Mouse (Mus musculus): ENCODE data around the gene Cytl1. TPM values are rescaled to one million over a fixed set of nuclear protein-coding genes. Genes with fewer than 3 reads are reported as not detected.

Cytl1 gene
- polyA plus RNA-seq, 1 experiment from 2014 or later, result 13.4 TPM

DNA sequence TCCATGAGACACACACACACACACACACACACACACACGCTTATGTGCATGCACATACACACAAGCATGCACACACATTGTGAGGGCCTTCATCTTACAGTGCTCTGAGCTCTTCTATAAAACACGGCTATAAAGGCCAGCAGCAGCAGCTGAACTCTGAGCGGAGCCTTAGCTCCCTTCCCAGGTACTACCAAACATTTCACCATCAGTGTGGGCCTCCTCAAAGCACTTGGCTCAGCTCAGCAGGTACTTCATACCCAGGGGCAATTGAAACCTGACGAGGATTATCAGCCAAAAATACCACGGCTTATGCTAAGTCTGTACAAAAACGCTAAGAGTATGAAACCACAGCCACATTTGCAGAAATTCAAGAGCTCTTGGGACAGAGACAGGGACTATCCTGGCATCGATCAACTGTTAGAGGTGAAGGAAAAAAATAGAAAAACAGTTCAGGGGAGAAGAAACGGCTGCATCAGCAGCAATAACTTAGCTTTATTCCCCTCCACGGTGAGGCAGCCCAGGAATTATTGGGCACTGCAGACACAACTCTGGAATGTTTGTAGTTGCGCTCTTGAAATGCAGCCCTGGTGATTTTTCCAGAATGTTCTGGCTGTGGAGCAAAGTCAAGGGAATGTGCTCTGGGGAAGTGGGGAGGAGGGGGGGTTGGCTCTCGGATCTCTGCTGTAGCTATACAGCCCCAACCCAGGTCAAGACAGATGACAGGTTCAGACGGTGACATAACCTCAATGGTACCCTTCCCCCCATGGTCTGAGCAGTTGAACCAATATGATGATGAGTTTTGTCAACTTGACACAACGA is 8.8 kb downstream of the Cytl1 start:
- no peak overlapping the region for H3K4me2 ChIP-seq (ENCODE audit: low read length)
- H3K9me3 ChIP-seq (ENCODE audit: control insufficient read depth, low read length), result peaks cover 6% of the 10 kb centered on the region; the same call in 1 of the 2 replicates
- H3K27me3 ChIP-seq (ENCODE audit: control insufficient read depth, insufficient read depth, low read length), result no peaks in the 10 kb centered on the region
- no peak overlapping the region for H3K9ac ChIP-seq (ENCODE audit: low read length)
- H3K4me1 ChIP-seq (ENCODE audit: control insufficient read depth in 2 of 2, insufficient read depth in 2 of 2, low read length in 2 of 2), result no peaks in the 10 kb centered on the region; a peak in 1 of 4 replicates
- H3K4me3 ChIP-seq (ENCODE audit: control insufficient read depth in 1 of 2, insufficient read depth in 1 of 2, low read depth in 1 of 2, low read length in 2 of 2), result no peak overlapping the region
- no peaks in the 10 kb centered on the region for H3K36me3 ChIP-seq (ENCODE audit: control insufficient read depth, insufficient read depth, low read length)
- ATAC-seq (ENCODE audit: insufficient number of reproducible peaks, insufficient read depth, low FRiP score, low read depth), result no peak
- 57% methylated on average over 13 of the region's 13 CpGs for WGBS
- no peak overlapping the region for H3K27ac ChIP-seq (replicated peaks in 1 of 2; ENCODE audit: control insufficient read depth in 1 of 2, insufficient read depth in 1 of 2, low read depth in 2 of 2, low read length in 2 of 2)

DNA sequence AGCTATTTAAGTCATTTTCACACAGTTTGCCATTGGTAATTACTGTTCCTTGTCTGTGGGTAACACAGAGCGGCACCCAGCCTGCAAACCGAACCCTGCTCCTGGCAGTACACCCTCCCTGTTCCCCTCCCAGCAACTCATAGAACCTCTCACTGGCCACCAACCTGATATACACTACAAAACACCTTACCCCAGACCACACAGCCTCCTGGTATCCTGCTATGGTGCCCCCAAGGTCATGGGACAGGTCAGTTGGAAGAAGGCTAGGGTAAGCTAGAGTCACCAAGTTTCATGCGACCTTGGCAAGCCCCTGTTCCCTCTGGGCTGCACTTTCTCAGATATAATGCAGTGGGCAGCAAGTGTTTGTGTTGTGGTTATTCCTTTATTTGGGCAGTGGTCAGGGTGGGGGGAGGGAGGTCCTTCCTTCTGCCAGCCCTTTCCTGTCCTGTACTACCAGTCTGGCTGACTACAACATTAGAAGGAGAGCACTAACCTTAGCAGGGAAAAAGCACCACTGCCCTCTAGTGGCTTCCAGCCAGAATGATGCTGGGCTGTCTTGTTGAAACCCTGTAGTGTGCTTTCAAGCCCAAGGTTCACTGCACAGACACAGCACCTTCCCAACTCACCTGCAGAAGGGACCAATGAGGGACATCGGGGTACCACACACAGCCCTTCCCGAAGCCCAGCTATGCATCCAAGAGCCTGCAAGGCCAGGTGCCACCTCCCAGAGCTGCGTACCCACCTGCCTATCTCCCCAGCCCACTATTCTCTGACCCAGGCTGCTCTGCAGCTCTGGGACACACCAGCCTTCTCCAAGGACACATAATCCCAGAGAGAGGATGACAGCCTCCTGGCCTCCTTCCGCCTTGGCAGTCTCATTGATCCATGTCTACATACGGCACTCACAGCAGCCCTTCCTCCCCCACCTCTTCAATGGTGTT is 17.0 kb downstream of the Cytl1 start:
- H3K4me3 ChIP-seq (ENCODE audit: control insufficient read depth in 1 of 2, insufficient read depth in 1 of 2, low read depth in 1 of 2, low read length in 2 of 2), result no peak overlapping the region
- no peak overlapping the region for H3K27ac ChIP-seq (replicated peaks in 1 of 2; ENCODE audit: control insufficient read depth in 1 of 2, insufficient read depth in 1 of 2, low read depth in 2 of 2, low read length in 2 of 2)
- no peak overlapping the region for H3K9ac ChIP-seq (ENCODE audit: low read length)
- WGBS, result 61% methylated on average over 8 of the region's 8 CpGs
- no peaks in the 10 kb centered on the region; a peak in 1 of 4 replicates for H3K4me1 ChIP-seq (ENCODE audit: control insufficient read depth in 2 of 2, insufficient read depth in 2 of 2, low read length in 2 of 2)
- no peaks in the 10 kb centered on the region for H3K36me3 ChIP-seq (ENCODE audit: control insufficient read depth, insufficient read depth, low read length)
- 0 out of 2 replicates have a peak, but pooled peaks have one; percentile 30 for ATAC-seq (ENCODE audit: insufficient number of reproducible peaks, insufficient read depth, low FRiP score, low read depth)
- H3K4me2 ChIP-seq (ENCODE audit: low read length), result no peak overlapping the region
- H3K27me3 ChIP-seq (ENCODE audit: control insufficient read depth, insufficient read depth, low read length), result no peaks in the 10 kb centered on the region
- no peaks in the 10 kb centered on the region for H3K9me3 ChIP-seq (ENCODE audit: control insufficient read depth, low read length)

DNA sequence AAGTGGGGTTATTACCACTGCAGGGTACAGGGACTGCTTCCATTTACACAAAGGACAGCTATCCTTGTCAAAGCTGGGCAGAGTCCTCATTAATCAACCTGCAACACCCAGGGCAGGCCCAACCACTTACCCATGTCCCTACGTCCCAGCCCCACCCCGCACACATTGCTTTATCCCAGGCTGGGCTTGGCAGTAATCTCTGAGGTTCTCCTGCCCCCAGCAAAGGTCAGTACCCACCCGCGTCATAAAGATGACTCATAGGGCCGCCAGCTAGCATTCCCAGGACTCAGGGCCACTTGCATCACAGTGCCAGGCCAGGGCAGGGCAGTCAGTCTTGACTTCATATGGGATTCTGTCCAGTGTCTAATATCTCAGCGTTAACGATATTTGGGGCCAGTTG is 18.0 kb downstream of the Cytl1 start:
- ATAC-seq (ENCODE audit: insufficient number of reproducible peaks, insufficient read depth, low FRiP score, low read depth), result no peak; the same call in 1 of the 2 replicates
- 57% methylated on average over 7 of the region's 7 CpGs for WGBS
- no peaks in the 10 kb centered on the region for H3K27me3 ChIP-seq (ENCODE audit: control insufficient read depth, insufficient read depth, low read length)

DNA sequence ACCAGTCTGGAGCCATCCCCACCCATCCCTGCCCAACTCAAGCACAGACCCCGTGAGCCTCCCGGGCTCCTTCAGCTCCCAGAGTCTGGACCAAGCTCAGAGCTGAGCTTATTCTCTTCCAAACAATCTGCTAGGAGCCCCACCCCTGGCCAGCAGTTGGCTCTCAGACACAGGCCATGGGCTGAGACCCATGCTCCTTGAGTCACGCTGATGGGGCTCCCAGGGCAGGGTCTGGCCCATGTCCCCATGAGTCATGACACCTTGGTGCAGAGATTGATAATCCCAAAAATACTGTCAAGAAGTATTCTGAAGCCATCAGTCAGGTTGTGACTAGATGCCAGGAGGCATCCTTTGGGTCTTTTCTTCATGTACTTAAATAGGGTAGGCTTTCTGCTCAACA is 26.7 kb downstream of the Cytl1 start:
- no peak overlapping the region for H3K9ac ChIP-seq (ENCODE audit: low read length)
- no peak overlapping the region for H3K4me3 ChIP-seq (ENCODE audit: control insufficient read depth in 1 of 2, insufficient read depth in 1 of 2, low read depth in 1 of 2, low read length in 2 of 2)
- ATAC-seq (ENCODE audit: insufficient number of reproducible peaks, insufficient read depth, low FRiP score, low read depth), result no peak; the same call in 1 of the 2 replicates
- H3K27me3 ChIP-seq (ENCODE audit: control insufficient read depth, insufficient read depth, low read length), result no peaks in the 10 kb centered on the region
- no peak overlapping the region for H3K27ac ChIP-seq (replicated peaks in 1 of 2; ENCODE audit: control insufficient read depth in 1 of 2, insufficient read depth in 1 of 2, low read depth in 2 of 2, low read length in 2 of 2)
- WGBS, result 77% methylated on average over 3 of the region's 3 CpGs
- H3K9me3 ChIP-seq (ENCODE audit: control insufficient read depth, low read length), result peaks cover 3% of the 10 kb centered on the region; the same call in 1 of the 2 replicates
- H3K4me2 ChIP-seq (ENCODE audit: low read length), result no peak overlapping the region
- H3K4me1 ChIP-seq (ENCODE audit: control insufficient read depth in 2 of 2, insufficient read depth in 2 of 2, low read length in 2 of 2), result no peaks in the 10 kb centered on the region
- no peaks in the 10 kb centered on the region for H3K36me3 ChIP-seq (ENCODE audit: control insufficient read depth, insufficient read depth, low read length)

More for the DNA sequence above, 18.0 kb downstream of the Cytl1 start:
- H3K36me3 ChIP-seq (ENCODE audit: control insufficient read depth, insufficient read depth, low read length), result no peaks in the 10 kb centered on the region
- no peak overlapping the region for H3K27ac ChIP-seq (replicated peaks in 1 of 2; ENCODE audit: control insufficient read depth in 1 of 2, insufficient read depth in 1 of 2, low read depth in 2 of 2, low read length in 2 of 2)
- H3K9me3 ChIP-seq (ENCODE audit: control insufficient read depth, low read length), result no peaks in the 10 kb centered on the region
- H3K4me2 ChIP-seq (ENCODE audit: low read length), result no peak overlapping the region
- H3K4me1 ChIP-seq (ENCODE audit: control insufficient read depth in 2 of 2, insufficient read depth in 2 of 2, low read length in 2 of 2), result no peaks in the 10 kb centered on the region; a peak in 1 of 4 replicates
- H3K9ac ChIP-seq (ENCODE audit: low read length), result no peak overlapping the region
- H3K4me3 ChIP-seq (ENCODE audit: control insufficient read depth in 1 of 2, insufficient read depth in 1 of 2, low read depth in 1 of 2, low read length in 2 of 2), result no peak overlapping the region

DNA sequence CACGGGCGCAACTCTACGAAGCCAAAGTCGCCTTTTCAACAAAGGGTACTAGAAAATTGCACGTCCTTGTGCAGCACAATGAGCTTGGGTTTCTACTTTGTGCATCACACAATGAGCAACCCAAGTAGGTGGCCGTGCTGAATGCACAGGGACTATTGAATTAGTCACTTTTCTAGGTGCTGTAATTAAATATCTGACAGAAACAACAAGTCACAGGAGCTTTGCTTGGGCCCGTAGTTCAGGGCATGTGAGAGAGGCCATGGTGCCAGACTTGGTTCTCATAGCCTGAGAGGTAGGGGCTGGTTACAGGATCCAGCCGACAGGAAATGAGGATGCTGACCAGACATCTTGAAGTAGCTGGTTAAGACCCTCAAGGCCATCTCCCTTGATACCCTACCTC is 30.5 kb downstream of the Cytl1 start:
- H3K4me1 ChIP-seq (ENCODE audit: control insufficient read depth in 2 of 2, insufficient read depth in 2 of 2, low read length in 2 of 2), result no peaks in the 10 kb centered on the region
- no peak overlapping the region for H3K4me2 ChIP-seq (ENCODE audit: low read length)
- no peak overlapping the region for H3K27ac ChIP-seq (replicated peaks in 1 of 2; ENCODE audit: control insufficient read depth in 1 of 2, insufficient read depth in 1 of 2, low read depth in 2 of 2, low read length in 2 of 2)
- no peaks in the 10 kb centered on the region for H3K27me3 ChIP-seq (ENCODE audit: control insufficient read depth, insufficient read depth, low read length)
- ATAC-seq (ENCODE audit: insufficient number of reproducible peaks, insufficient read depth, low FRiP score, low read depth), result no peak
- peaks cover 3% of the 10 kb centered on the region; the same call in 1 of the 2 replicates for H3K9me3 ChIP-seq (ENCODE audit: control insufficient read depth, low read length)
- no peak overlapping the region for H3K9ac ChIP-seq (ENCODE audit: low read length)
- WGBS, result 85% methylated on average over 8 of the region's 8 CpGs
- H3K36me3 ChIP-seq (ENCODE audit: control insufficient read depth, insufficient read depth, low read length), result no peaks in the 10 kb centered on the region
- H3K4me3 ChIP-seq (ENCODE audit: control insufficient read depth in 1 of 2, insufficient read depth in 1 of 2, low read depth in 1 of 2, low read length in 2 of 2), result no peak overlapping the region

DNA sequence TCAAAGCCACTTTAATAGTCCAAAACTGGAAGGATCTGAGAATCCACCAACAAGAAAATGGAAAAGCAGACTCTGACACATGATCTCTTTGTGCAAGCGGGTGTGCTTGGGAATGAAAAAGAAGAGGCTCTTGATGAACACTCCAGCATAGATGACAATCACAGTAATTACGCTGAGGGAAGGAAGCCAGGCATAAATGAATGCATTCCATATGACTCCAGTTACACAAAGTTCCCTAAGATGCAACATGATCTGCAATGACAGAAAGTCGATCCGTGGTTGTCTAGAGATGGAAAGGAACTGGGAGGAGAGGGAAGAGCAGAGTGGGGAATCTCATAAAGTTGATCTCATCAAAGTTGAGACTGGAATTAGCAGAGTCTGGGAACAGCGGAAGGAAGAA is 31.9 kb downstream of the Cytl1 start:
- Histone ChIP-seq H3K4me1 (ENCODE audit: control insufficient read depth in 2 of 2, insufficient read depth in 2 of 2, low read length in 2 of 2) (no peaks in the 10 kb centered on the region), H3K4me3 (ENCODE audit: control insufficient read depth in 1 of 2, insufficient read depth in 1 of 2, low read depth in 1 of 2, low read length in 2 of 2) (no peak overlapping the region), H3K27me3 (ENCODE audit: control insufficient read depth, insufficient read depth, low read length) (no peaks in the 10 kb centered on the region), H3K9me3 (ENCODE audit: control insufficient read depth, low read length) (peaks cover 3% of the 10 kb centered on the region; the same call in 1 of the 2 replicates), H3K27ac (replicated peaks in 1 of 2; ENCODE audit: control insufficient read depth in 1 of 2, insufficient read depth in 1 of 2, low read depth in 2 of 2, low read length in 2 of 2) (no peak overlapping the region), H3K9ac (ENCODE audit: low read length) (no peak overlapping the region), H3K4me2 (ENCODE audit: low read length) (no peak overlapping the region), H3K36me3 (ENCODE audit: control insufficient read depth, insufficient read depth, low read length) (no peaks in the 10 kb centered on the region)
- WGBS, result 77% methylated on average over 5 of the region's 5 CpGs
- ATAC-seq (ENCODE audit: insufficient number of reproducible peaks, insufficient read depth, low FRiP score, low read depth), result no peak

DNA sequence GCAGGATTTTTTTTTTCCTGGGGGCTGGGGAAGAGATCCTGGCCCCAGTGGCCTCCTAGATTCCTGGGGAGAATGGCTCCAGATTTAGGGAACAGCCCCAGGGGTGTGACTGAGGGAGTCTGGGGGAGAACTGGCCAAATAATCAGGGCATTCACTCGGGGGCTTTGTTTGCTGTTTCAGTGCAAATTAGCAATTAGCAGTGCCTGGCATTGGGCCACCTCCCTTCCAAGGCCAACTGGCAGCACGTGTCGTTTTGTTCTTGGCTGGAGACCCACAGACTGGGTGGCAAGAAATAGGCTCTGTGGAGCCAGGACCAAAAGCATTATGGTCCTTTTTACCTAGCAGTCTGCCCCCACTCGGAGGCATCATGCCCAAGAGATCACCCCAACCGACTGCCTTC is 33.7 kb downstream of the Cytl1 start:
- Histone ChIP-seq H3K4me2 (ENCODE audit: low read length) (no peak overlapping the region), H3K9ac (ENCODE audit: low read length) (no peak overlapping the region), H3K27ac (replicated peaks in 1 of 2; ENCODE audit: control insufficient read depth in 1 of 2, insufficient read depth in 1 of 2, low read depth in 2 of 2, low read length in 2 of 2) (no peak overlapping the region), H3K36me3 (ENCODE audit: control insufficient read depth, insufficient read depth, low read length) (no peaks in the 10 kb centered on the region), H3K27me3 (ENCODE audit: control insufficient read depth, insufficient read depth, low read length) (no peaks in the 10 kb centered on the region), H3K4me1 (ENCODE audit: control insufficient read depth in 2 of 2, insufficient read depth in 2 of 2, low read length in 2 of 2) (no peaks in the 10 kb centered on the region), H3K4me3 (ENCODE audit: control insufficient read depth in 1 of 2, insufficient read depth in 1 of 2, low read depth in 1 of 2, low read length in 2 of 2) (no peak overlapping the region), H3K9me3 (ENCODE audit: control insufficient read depth, low read length) (no peaks in the 10 kb centered on the region)
- WGBS, result 19% methylated on average over 5 of the region's 5 CpGs
- ATAC-seq (ENCODE audit: insufficient number of reproducible peaks, insufficient read depth, low FRiP score, low read depth), result no peak
